Mouse (Mus musculus) hindbrain, embryonic 11.5 days (tissue): ENCODE data around the gene C8a. TPM values are rescaled to one million over a fixed set of nuclear protein-coding genes. Genes with fewer than 3 reads are reported as not detected.

Experiments used
- ATAC-seq: fragments of 200-750 bp; cut with Nextera tagmentation; 2 replicates; pipeline ENCODE4 v1.8.0; 2017; ENCODE audit warnings: mild to moderate bottlenecking, moderate TSS enrichment, moderate library complexity; ENCODE audit not compliant: low FRiP score
- DNase-seq: peaks from one replicate; pipeline ENCODE4 v3.0.0-alpha.2; 2015; ENCODE audit warnings: low spot score
- H3K27ac ChIP-seq: fragments of 300-500 bp; sonication (generic); 2 replicates; pipeline ENCODE4 v1.5.1; 2014; ENCODE audit warnings: mild to moderate bottlenecking, low read depth, low read length
- H3K27me3 ChIP-seq: fragments of 300-500 bp; sonication (generic); 2 replicates; pipeline ENCODE4 v1.6.1; 2014; ENCODE audit warnings: mild to moderate bottlenecking, low read length, moderate library complexity, mixed read lengths; ENCODE audit not compliant: control insufficient read depth, insufficient read depth
- H3K36me3 ChIP-seq: fragments of 300-500 bp; sonication (generic); 2 replicates; pipeline ENCODE4 v1.6.1; 2014; ENCODE audit warnings: mild to moderate bottlenecking, low read length, moderate library complexity, mixed read lengths; ENCODE audit not compliant: control insufficient read depth, insufficient read depth
- H3K4me1 ChIP-seq: fragments of 300-500 bp; sonication (generic); replicated peaks from 2 replicates; pipeline ENCODE4 v1.6.1; 2014; ENCODE audit warnings: low read length, mixed read lengths; ENCODE audit not compliant: control insufficient read depth, insufficient read depth
- H3K4me2 ChIP-seq: fragments of 300-500 bp; sonication (generic); replicated peaks from 2 replicates; pipeline ENCODE4 v1.6.1; 2014; ENCODE audit warnings: mild to moderate bottlenecking, low read depth, low read length
- H3K4me3 ChIP-seq: fragments of 300-500 bp; sonication (generic); 2 replicates; pipeline ENCODE4 v1.5.1; 2014; ENCODE audit warnings: low read depth, low read length
- H3K9ac ChIP-seq: fragments of 300-500 bp; sonication (generic); 2 replicates; pipeline ENCODE4 v1.6.1; 2014; ENCODE audit warnings: low read depth, low read length
- H3K9me3 ChIP-seq: fragments of 300-500 bp; sonication (generic); 2 replicates; pipeline ENCODE4 v1.6.1; 2016; ENCODE audit warnings: low read length; ENCODE audit not compliant: control insufficient read depth
- WGBS: fragments of 180-500 bp; shearing (Covaris S2); extraction: QIAGEN DNeasy Blood & Tissue Kit; methylation state at CpG from one replicate; pipeline ENCODE4 v1.1.7; 2014; 5-methylcytosine and 5-hydroxymethylcytosine counted together
- polyA plus RNA-seq: library from polyadenylated mRNA; unstranded; fragments of >200 nt; fragmentation: Nextera tagmentation; extraction: Ambion mirVana; gene quantifications from 2 replicates; pipeline ENCODE4 v1.2.1, GENCODE M21; 2014

Gene C8a
- polyA plus RNA-seq, 1 experiment from 2014 or later = not detected

GRCm38 (mm10) chr4:104770331-104770730, 105.9 kb downstream of the C8a start:
- DNase-seq (no peak), ATAC-seq (no peak)
- Histone ChIP-seq H3K4me3 (no peak overlapping the region), H3K27me3 (no peaks in the 10 kb centered on the region), H3K4me1 (no peaks in the 10 kb centered on the region), H3K9ac (no peak overlapping the region), H3K27ac (no peak overlapping the region), H3K36me3 (no peaks in the 10 kb centered on the region), H3K4me2 (no peak overlapping the region), H3K9me3 (no peaks in the 10 kb centered on the region)
- 77% methylated on average over 4 of the region's 4 CpGs for WGBS

GRCm38 (mm10) chr4:104769602-104770001, 106.6 kb downstream of the C8a start:
- ATAC-seq (no peak), DNase-seq (no peak)
- Histone ChIP-seq H3K4me2 (no peak overlapping the region), H3K9me3 (no peaks in the 10 kb centered on the region), H3K36me3 (no peaks in the 10 kb centered on the region), H3K9ac (no peak overlapping the region), H3K27me3 (no peaks in the 10 kb centered on the region), H3K4me1 (no peaks in the 10 kb centered on the region), H3K27ac (no peak overlapping the region), H3K4me3 (no peak overlapping the region)
- 90% methylated on average over 8 of the region's 8 CpGs for WGBS

GRCm38 (mm10) chr4:104768190-104768589, 108.0 kb downstream of the C8a start:
- Histone ChIP-seq H3K4me3 (no peak overlapping the region), H3K27ac (no peak overlapping the region)

GRCm38 (mm10) chr4:104766065-104766464, 110.1 kb downstream of the C8a start, which contains the start of gene C8b:
Gene C8b (plus strand): TSS chr4:104766317.
- Histone ChIP-seq H3K4me2 (no peak within 1 kb of the TSS), H3K27ac (no peak within 1 kb of the TSS), H3K9ac (no peak within 1 kb of the TSS), H3K4me3 (no peak within 1 kb of the TSS), H3K4me1 (no peaks in the 10 kb centered on the region), H3K27me3 (no peaks in the 10 kb centered on the region), H3K9me3 (no peaks in the 10 kb centered on the region), H3K36me3 (no peaks in the 10 kb centered on the region)
- ATAC-seq (no peak), DNase-seq (no peak)
- WGBS = 91% methylated on average over 8 of the region's 8 CpGs

More at GRCm38 (mm10) chr4:104768190-104768589, 108.0 kb downstream of the C8a start:
- Histone ChIP-seq H3K9ac (no peak overlapping the region), H3K27me3 (no peaks in the 10 kb centered on the region), H3K4me2 (no peak overlapping the region), H3K9me3 (no peaks in the 10 kb centered on the region), H3K36me3 (no peaks in the 10 kb centered on the region), H3K4me1 (no peaks in the 10 kb centered on the region)
- no peak for ATAC-seq
- no peak for DNase-seq
- WGBS = 85% methylated on average over 4 of the region's 4 CpGs

Other genes starting within 250 kb of the C8a start
- not detected in 2 replicates for gene C8b, start 110.1 kb downstream of the C8a start, polyA plus RNA-seq
- not detected in 2 replicates for gene Gm17662, start 19.1 kb downstream of the C8a start, polyA plus RNA-seq
- 0.04 and 0.20 TPM in 2 replicates for gene Fyb2, start 37.1 kb upstream of the C8a start, polyA plus RNA-seq
- 5.0 TPM in 2 replicates for gene Prkaa2, start 233.5 kb upstream of the C8a start, polyA plus RNA-seq